Mouse (Mus musculus) liver, embryonic 14.5 days (tissue): Measurements from ENCODE around the gene Zbtb44.

Experiments used
- CTCF ChIP-seq: IDR thresholded peaks from 2 replicates; pipeline ENCODE4 v1.5.1; 2016; ENCODE audit warnings: antibody characterized with exemption, low read depth, control low read depth
- EP300 ChIP-seq: IDR thresholded peaks from 2 replicates; pipeline ENCODE4 v1.6.1; 2016; ENCODE audit warnings: antibody characterized with exemption, low read depth

DNA sequence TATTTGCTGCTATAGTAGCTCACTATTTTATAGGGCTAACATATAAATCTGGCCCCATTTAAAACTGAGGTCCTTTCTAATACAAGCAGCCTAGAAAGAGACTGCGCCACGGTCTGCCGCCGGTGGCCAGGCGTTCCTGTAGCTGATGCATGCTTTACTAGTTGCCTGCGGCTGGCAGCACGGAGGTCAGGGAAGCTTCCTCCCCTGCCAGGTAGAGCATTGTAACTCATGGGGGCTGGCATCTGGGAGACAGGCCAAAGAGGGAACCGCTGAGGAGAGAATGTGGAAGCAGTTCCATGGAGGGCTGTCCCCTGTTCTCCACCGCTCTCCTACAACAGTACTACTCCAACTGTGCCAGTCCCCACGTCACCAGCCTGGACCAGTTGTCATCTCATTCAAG lies 44.4 kb downstream of the Zbtb44 start:
- TF ChIP-seq CTCF (no peak), EP300 (no peak)
